Mouse (Mus musculus) kidney, embryonic 14.5 days (tissue): ENCODE data around the gene Son. TPM values are rescaled to one million over a fixed set of nuclear protein-coding genes. Genes with fewer than 3 reads are reported as not detected.

Source experiments
- ATAC-seq: fragments of 200-750 bp; cut with Nextera tagmentation; 2 replicates; pipeline ENCODE4 v1.8.0; 2017; ENCODE audit warnings: moderate number of reproducible peaks, mild to moderate bottlenecking, moderate TSS enrichment, moderate library complexity; ENCODE audit not compliant: low FRiP score, low TSS enrichment
- H3K27ac ChIP-seq: fragments of 300-500 bp; sonication (generic); 2 replicates; pipeline ENCODE4 v1.5.1; 2014; ENCODE audit warnings: low read depth, mild to moderate bottlenecking, low read length, moderate library complexity, mixed read lengths
- H3K27me3 ChIP-seq: fragments of 300-500 bp; sonication (generic); 2 replicates; pipeline ENCODE4 v1.6.1; 2014; ENCODE audit warnings: mild to moderate bottlenecking, low read length; ENCODE audit not compliant: control insufficient read depth, insufficient read depth
- H3K36me3 ChIP-seq: fragments of 300-500 bp; sonication (generic); 2 replicates; pipeline ENCODE4 v1.6.1; 2014; ENCODE audit warnings: low read length, mixed read lengths; ENCODE audit not compliant: control insufficient read depth, insufficient read depth
- H3K4me1 ChIP-seq: fragments of 300-500 bp; sonication (generic); 2 replicates; pipeline ENCODE4 v1.6.1; 2014; ENCODE audit warnings: low read length, mixed read lengths; ENCODE audit not compliant: control insufficient read depth, insufficient read depth
- H3K4me2 ChIP-seq: fragments of 300-500 bp; sonication (generic); replicated peaks from 2 replicates; pipeline ENCODE4 v1.6.1; 2014; ENCODE audit warnings: low read depth, mild to moderate bottlenecking, low read length
- H3K4me3 ChIP-seq: fragments of 300-500 bp; sonication (generic); 2 replicates; pipeline ENCODE4 v1.5.1; 2014; ENCODE audit warnings: mild to moderate bottlenecking, low read length
- H3K9ac ChIP-seq: fragments of 300-500 bp; sonication (generic); 2 replicates; pipeline ENCODE4 v1.6.1; 2014; ENCODE audit warnings: low read depth, mild to moderate bottlenecking, low read length, moderate library complexity
- H3K9me3 ChIP-seq: fragments of 300-500 bp; sonication (generic); 2 replicates; pipeline ENCODE4 v1.6.1; 2016; ENCODE audit warnings: low read length; ENCODE audit not compliant: control insufficient read depth
- WGBS: fragments of 180-500 bp; shearing (Covaris S2); extraction: QIAGEN DNeasy Blood & Tissue Kit; methylation state at CpG from one replicate; pipeline ENCODE4 v1.1.7; 2014; 5-methylcytosine and 5-hydroxymethylcytosine counted together
- polyA plus RNA-seq: library from polyadenylated mRNA; unstranded; fragments of >200 nt; fragmentation: Nextera tagmentation; extraction: Ambion mirVana; gene quantifications from 2 replicates; pipeline ENCODE4 v1.2.1, GENCODE M21; 2014

The Son gene
- polyA plus RNA-seq, 1 experiment from 2014 or later = 160 TPM

DNA sequence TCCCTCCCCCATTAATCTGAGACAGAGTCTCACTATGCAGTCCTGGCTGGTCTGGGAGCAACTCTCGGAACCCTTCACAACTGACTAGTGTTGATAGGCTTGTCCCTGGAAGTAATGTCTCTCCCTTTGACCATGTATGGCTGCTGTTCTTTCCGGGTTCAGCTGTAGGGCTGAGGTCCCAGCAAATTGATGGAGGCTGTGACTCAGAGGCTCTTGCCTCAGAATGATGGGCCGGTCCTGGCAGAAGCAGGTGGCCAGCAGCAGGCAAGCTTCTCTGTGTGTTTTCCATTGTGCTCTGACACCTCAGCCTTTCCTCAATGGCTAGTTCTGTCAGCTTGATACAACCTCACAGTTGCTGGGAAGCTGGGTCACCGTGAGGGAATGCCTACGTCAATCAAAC is 34.8 kb upstream of the Son start:
- H3K9me3 ChIP-seq = no peaks in the 10 kb centered on the region
- no peak overlapping the region for H3K9ac ChIP-seq
- no peaks in the 10 kb centered on the region for H3K27me3 ChIP-seq
- no peak overlapping the region for H3K4me3 ChIP-seq
- no peak for ATAC-seq
- H3K36me3 ChIP-seq = no peaks in the 10 kb centered on the region
- WGBS = 51% methylated on average over 5 of the region's 5 CpGs
- H3K4me1 ChIP-seq = no peaks in the 10 kb centered on the region
- no peak overlapping the region for H3K4me2 ChIP-seq
- H3K27ac ChIP-seq = no peak overlapping the region

DNA sequence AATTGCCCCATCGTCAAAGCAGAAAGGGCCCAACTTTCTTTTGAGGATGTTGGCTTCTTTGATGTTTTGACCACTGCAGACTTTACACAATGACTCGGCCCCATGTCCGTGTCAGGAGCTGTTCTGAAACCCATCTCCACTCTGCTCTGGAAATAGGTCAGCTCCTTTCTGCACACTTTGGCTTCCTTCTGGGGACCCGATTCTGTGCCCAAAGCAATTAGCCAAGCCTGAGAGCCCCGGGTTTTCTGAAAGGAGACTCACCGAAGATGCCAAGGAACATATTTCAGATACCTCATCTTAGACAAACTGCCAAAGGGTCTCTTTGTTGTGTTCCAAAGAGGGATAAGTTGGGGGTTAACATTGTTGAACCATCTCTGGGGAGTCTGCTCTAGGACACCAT is 32.8 kb upstream of the Son start:
- 85% methylated on average over 6 of the region's 6 CpGs for WGBS
- no peaks in the 10 kb centered on the region for H3K9me3 ChIP-seq
- no peaks in the 10 kb centered on the region for H3K4me1 ChIP-seq
- no peaks in the 10 kb centered on the region for H3K36me3 ChIP-seq
- no peak overlapping the region for H3K9ac ChIP-seq
- 0 out of 2 replicates have a peak, but pooled peaks cover 3% of the 10 kb centered on the region for H3K27me3 ChIP-seq
- no peak for ATAC-seq
- H3K4me2 ChIP-seq = no peak overlapping the region
- no peak overlapping the region for H3K4me3 ChIP-seq
- no peak overlapping the region for H3K27ac ChIP-seq

DNA sequence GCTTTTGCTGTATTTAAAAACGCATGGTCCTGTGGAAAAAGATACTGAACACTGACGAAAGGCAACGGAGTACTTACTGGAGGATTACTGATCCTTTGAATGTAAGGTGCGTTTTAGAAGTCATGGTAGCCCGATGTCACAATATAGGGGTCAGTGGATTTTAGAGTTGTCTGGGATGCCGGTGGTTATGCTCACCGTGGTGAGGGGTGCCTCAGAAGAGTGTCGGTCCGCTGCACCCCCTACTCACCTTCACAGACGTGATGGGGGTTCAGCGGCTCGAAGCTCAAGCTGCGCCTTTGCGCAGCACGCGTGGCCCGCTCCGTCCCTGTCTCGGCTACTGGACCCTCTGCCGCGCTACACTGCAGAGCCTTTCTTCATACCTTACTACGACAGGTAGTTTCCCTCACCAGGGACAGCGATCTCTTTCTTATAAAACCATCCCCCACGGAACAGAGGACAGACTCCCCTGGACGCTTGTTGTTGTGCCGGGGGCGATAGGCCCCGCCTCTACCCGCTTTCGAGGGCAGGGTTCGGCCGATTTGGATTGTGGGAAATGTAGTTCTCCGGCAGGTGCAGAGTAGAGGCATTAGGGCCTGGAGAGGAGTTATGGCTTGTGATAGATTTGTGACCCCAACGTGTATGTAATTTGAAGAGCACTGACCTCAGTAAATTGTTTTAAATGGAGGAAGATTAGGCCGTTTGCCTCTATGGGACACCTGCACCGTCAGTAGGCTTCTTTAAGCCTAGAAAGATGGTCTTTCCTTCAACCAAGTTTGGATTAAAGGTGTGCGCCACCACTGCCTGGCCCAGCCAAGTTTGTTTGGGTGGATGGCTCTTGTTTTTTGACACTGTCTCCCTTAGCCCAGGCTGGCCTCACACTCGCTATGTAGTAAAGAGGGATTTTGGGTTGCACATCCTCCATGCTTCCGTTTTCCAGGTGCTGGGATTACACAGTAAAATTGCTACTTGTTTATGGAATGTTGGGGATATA is 28.5 kb upstream of the Son start, which contains the start of gene Dnajc28:
TSS of gene Dnajc28 (minus strand) at position 516 of the 991 bp plus-strand sequence.
- H3K27me3 ChIP-seq = 0 out of 2 replicates have a peak, but pooled peaks cover 3% of the 10 kb centered on the region
- peak within 1 kb of the TSS; percentile 60 for H3K4me3 ChIP-seq
- H3K36me3 ChIP-seq = peaks cover 39% of the 10 kb centered on the region
- peak within 1 kb of the TSS; percentile 66 for H3K9ac ChIP-seq
- H3K4me1 ChIP-seq = no peaks in the 10 kb centered on the region
- 10% methylated on average over 39 of the region's 39 CpGs for WGBS
- ATAC-seq = peak; percentile 91
- peak within 1 kb of the TSS; percentile 84 for H3K4me2 ChIP-seq
- H3K27ac ChIP-seq = no peak within 1 kb of the TSS
- H3K9me3 ChIP-seq = no peaks in the 10 kb centered on the region

DNA sequence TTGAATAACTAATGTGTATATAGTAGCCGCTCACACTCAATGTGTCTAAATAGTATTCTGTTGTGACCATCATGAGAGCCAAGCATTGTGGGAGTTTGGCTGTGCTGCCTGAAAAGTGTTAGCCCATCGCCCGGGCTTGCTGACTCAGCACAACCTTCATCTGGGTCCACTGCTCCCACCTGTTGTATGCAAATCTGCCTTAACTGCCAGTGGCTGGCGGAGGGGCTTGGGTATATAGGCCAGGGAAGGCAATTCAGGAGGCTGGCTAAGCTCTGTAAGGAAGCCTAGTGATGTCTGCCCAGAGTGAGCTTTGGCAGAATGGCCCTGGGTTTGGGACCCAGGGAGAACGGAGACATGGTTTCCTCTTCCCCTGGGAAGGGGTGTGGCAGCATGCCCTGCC is 27.1 kb upstream of the Son start:
- 83% methylated on average over 5 of the region's 5 CpGs for WGBS
- Histone ChIP-seq H3K9ac (no peak overlapping the region), H3K4me2 (no peak overlapping the region), H3K27ac (no peak overlapping the region), H3K9me3 (no peaks in the 10 kb centered on the region), H3K27me3 (0 out of 2 replicates have a peak, but pooled peaks cover 3% of the 10 kb centered on the region), H3K36me3 (peaks cover 50% of the 10 kb centered on the region), H3K4me3 (no peak overlapping the region), H3K4me1 (no peaks in the 10 kb centered on the region)
- no peak for ATAC-seq

DNA sequence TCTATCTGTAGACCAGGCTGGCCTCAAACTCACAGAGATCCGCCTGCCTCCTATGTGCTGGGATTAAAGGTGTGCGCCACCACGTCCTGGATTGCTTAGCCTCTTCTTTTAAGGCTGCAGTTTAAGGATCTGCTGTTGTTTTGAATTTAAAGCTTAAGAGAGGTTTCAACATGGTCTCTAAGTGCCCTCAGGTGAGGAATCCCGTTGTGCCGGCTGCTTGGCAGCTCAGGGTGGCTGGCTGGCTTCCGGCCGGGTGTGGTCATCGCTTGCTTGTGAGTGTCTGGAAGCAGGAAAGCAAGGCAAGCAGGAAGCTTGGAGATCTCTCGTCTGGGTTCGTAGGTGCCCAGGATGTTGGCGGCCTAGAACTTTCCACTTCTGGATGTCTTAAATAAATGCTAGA is 26.3 kb upstream of the Son start:
- Histone ChIP-seq H3K9me3 (no peaks in the 10 kb centered on the region), H3K4me3 (no peak overlapping the region), H3K4me2 (no peak overlapping the region), H3K9ac (no peak overlapping the region), H3K27me3 (0 out of 2 replicates have a peak, but pooled peaks cover 3% of the 10 kb centered on the region), H3K36me3 (peaks cover 58% of the 10 kb centered on the region), H3K4me1 (no peaks in the 10 kb centered on the region), H3K27ac (no peak overlapping the region)
- ATAC-seq = no peak
- WGBS = 94% methylated on average over 11 of the region's 11 CpGs

DNA sequence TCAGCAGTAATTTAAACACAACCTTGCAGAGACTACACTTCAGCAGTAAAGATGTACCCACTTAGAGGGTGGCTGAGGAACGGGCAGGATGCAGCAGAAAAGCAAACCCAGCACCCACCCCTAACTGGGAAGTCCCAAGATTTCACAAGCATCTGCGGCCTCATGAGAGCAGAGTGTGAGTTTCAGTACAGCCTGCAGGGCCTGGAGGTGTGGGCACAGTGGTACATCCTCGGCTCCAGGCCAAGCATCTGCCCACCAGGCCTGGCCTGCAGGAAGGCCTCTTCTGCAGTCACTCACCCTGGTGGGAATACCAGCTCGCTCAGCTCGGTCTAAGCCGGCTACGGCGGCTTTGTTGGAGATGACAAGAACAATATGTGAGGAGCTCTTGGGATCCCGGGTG is 24.2 kb upstream of the Son start:
- Histone ChIP-seq H3K9me3 (no peaks in the 10 kb centered on the region), H3K36me3 (peaks cover 73% of the 10 kb centered on the region), H3K27ac (no peak overlapping the region), H3K4me1 (no peaks in the 10 kb centered on the region), H3K27me3 (0 out of 2 replicates have a peak, but pooled peaks cover 2% of the 10 kb centered on the region), H3K4me2 (no peak overlapping the region), H3K9ac (no peak overlapping the region), H3K4me3 (no peak overlapping the region)
- ATAC-seq = no peak
- 96% methylated on average over 9 of the region's 9 CpGs for WGBS

DNA sequence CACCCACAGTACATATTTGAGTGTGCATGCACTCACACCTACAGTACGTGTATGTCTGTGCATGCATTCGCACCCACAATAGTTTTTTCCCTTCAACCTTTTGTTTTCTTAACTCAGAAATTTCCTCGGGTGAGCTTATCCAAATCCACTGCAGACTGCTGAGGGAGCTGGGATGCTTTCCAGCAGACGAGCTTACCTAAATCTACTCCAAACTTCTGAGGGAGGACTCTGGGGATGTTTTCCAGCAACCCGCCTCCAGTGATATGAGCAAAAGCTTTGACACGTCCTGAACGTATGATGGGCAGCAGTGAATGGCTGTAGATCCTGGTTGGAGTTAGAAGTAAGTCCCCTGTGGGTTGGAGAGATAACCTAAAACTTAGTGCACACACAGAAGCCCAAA is 19.5 kb upstream of the Son start:
- ATAC-seq = no peak
- Histone ChIP-seq H3K4me2 (no peak overlapping the region), H3K4me1 (no peaks in the 10 kb centered on the region), H3K4me3 (no peak overlapping the region), H3K9ac (no peak overlapping the region), H3K27ac (no peak overlapping the region), H3K9me3 (no peaks in the 10 kb centered on the region), H3K27me3 (no peaks in the 10 kb centered on the region), H3K36me3 (peaks cover 75% of the 10 kb centered on the region)
- WGBS = 90% methylated on average over 7 of the region's 7 CpGs

DNA sequence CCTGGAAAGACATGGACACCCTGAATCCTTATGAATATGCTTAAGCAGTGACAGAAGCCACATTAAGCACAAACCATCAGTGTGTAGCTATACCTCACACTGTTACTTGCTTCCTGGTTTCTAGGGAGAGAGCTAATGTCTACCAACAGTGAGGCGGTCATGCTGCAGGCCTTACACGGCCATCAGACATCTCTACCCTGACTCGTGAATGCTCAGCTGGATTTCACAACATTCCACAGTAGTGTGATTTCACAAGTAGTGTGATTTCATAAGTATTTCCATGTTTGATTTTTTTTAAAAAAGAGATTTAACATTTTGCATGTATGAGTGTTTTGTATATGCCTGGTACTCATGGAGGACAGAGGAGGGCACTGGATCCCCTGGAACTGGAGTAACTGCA is 18.6 kb upstream of the Son start:
- H3K4me1 ChIP-seq = no peaks in the 10 kb centered on the region
- no peaks in the 10 kb centered on the region for H3K9me3 ChIP-seq
- ATAC-seq = no peak
- no peak overlapping the region for H3K9ac ChIP-seq
- H3K27me3 ChIP-seq = no peaks in the 10 kb centered on the region
- H3K27ac ChIP-seq = no peak overlapping the region
- peaks cover 72% of the 10 kb centered on the region for H3K36me3 ChIP-seq
- 94% methylated on average over 3 of the region's 3 CpGs for WGBS
- H3K4me3 ChIP-seq = no peak overlapping the region
- no peak overlapping the region for H3K4me2 ChIP-seq

DNA sequence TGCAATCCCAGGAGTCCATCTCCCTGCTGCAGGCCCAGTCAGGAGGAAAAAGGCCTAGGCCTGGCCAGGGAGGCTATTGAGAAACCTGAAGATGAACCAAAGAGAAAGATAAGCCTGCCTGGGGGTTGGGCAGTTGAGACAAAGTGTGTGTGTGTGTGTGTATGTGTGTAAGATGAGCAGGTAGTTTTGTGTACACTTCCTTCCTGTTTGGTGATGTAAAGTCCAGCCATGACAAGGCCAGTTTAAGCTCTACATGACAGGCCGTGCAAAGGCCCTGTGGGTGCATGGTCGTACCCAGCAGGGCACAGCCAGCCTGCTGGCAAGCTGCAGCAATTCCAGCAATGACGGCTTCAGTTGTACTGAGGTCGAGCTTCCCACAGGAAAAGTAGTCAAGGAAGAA is 17.6 kb upstream of the Son start:
- H3K36me3 ChIP-seq = peaks cover 68% of the 10 kb centered on the region
- no peak for ATAC-seq
- 97% methylated on average over 4 of the region's 4 CpGs for WGBS
- no peak overlapping the region for H3K9ac ChIP-seq
- H3K4me2 ChIP-seq = no peak overlapping the region
- H3K27me3 ChIP-seq = no peaks in the 10 kb centered on the region
- H3K9me3 ChIP-seq = no peaks in the 10 kb centered on the region
- H3K4me1 ChIP-seq = no peaks in the 10 kb centered on the region
- H3K27ac ChIP-seq = no peak overlapping the region
- no peak overlapping the region for H3K4me3 ChIP-seq
